Mouse (Mus musculus): Measurements from ENCODE around the gene Lmx1b. TPM values are rescaled to one million over a fixed set of nuclear protein-coding genes. Genes with fewer than 3 reads are reported as not detected.

Lmx1b gene
- polyA plus RNA-seq (2016; fragmentation: Nextera tagmentation; extraction: Ambion mirVana), result 2.5 and 7.7 TPM in 2 replicates

DNA sequence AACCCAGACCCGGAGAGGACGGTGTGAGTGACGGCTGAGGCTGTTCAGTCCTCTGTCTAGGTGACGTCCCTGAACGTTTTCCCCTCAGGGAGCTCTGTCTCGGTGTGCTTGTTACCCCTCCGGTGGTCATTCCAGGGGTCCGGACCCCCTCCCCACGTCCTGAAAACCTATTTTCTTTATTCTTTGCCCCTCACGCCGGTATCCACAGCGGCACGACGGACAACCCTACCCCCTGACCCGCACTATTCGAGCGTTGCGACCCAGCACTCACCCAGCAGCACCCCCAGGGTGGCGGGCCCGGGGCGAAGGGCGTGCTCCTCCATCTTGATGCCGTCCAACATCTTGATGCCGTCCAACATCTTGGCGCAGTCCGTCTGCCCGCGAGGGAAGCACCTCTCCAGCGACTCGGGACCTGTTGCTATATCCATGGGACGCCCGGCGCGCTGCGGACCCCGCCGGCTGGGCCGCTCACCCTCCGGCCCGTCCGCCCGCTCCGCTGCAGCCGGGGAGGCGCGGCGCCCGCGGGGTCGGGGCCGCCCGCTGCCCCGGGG lies at the start of gene Lmx1b:
Lmx1b (minus strand) TSS at position 341 of the 551 bp plus-strand sequence.
- peak within 1 kb of the TSS; percentile 57 for H3K4me3 ChIP-seq
- no peaks in the 10 kb centered on the region for H3K9me3 ChIP-seq
- 1% methylated on average over 53 of the region's 53 CpGs for WGBS
- H3K36me3 ChIP-seq, result no peaks in the 10 kb centered on the region
- peak within 1 kb of the TSS; percentile 85 for H3K27ac ChIP-seq
- DNase-seq (ENCODE audit: low spot score), result peak; percentile 44
- peaks cover 100% of the 10 kb centered on the region for H3K27me3 ChIP-seq (ENCODE audit: insufficient read depth, poor library complexity, severe bottlenecking)
- H3K4me1 ChIP-seq (replicated peaks), result peaks cover 85% of the 10 kb centered on the region

DNA sequence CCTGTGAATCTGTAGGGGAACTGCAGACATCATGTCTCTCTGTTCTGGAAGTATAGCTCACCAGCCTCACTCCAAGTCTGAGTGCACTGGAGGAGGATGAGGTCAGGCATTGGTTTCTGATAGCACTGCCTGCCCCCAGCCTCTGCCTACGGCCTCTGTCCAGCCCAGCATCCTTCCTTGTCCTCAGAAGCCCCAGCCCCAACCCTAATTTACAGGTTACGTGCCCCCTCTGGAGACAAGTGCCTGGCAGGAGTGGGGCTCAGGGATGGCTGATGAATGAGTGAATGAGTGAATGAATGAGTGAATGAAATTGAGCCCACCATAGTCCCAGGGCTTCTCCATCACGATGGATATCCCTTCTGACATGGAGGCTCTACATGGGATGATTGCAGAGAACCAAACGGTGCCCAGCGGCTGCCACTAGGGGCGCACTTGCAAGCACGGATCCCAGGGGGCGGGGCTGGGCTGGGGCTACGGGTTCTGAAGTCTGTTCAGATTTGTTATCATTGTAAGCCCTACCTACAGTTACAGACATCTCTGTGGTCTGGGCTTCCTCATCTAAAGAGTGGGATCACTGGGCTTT lies 49.7 kb upstream of the Lmx1b start:
- H3K9me3 ChIP-seq, result peaks cover 5% of the 10 kb centered on the region; the same call in 1 of the 2 replicates

DNA sequence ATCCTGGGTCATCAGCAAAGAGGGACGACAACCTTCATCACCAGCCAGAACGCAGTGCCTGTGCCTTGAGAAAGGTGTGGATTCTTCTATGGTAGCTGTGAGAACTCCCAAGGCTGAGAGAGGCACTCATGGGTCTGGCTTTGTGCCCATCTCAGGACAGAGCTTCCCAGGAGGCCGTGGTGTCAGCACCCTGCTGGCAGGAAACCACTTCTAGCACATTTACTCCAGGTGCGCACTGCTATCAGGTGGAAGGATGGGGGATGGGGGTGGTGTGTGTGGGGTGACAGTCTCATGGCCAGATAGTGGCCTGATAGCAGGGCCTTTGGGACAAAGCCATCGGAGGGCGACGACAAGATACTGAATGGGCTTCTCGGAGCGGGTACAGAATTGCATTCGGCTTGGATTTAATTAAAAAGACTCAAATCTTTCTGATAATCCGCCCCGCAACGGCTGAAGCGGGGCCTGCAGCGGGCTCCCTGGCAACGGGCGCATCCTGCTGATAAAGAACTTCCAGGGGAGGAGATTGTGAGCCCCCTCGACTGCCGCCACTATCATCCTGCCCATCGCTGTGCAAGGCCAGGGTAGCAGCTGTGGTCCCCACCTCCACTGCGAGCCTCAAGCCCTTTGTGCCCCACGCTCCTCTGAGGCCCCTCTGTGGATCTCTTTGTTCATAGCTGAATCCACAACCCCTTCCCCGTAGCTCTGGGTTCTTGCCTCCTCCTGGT lies 49.0 kb upstream of the Lmx1b start:
- 48% methylated on average over 23 of the region's 23 CpGs for WGBS
- Histone ChIP-seq H3K27ac (peak overlapping the region; percentile 66), H3K9me3 (peaks cover 5% of the 10 kb centered on the region; the same call in 1 of the 2 replicates), H3K4me1 (replicated peaks) (peaks cover 18% of the 10 kb centered on the region), H3K27me3 (ENCODE audit: insufficient read depth, poor library complexity, severe bottlenecking) (peaks cover 30% of the 10 kb centered on the region), H3K36me3 (no peaks in the 10 kb centered on the region), H3K4me3 (no peak overlapping the region)
- peak; percentile 8 for DNase-seq (ENCODE audit: low spot score)

More for the DNA sequence above, 49.7 kb upstream of the Lmx1b start:
- Histone ChIP-seq H3K4me1 (replicated peaks) (peaks cover 18% of the 10 kb centered on the region), H3K36me3 (no peaks in the 10 kb centered on the region), H3K27ac (peak overlapping the region; percentile 66), H3K27me3 (ENCODE audit: insufficient read depth, poor library complexity, severe bottlenecking) (peaks cover 30% of the 10 kb centered on the region), H3K4me3 (no peak overlapping the region)
- DNase-seq (ENCODE audit: low spot score), result peak; percentile 72
- WGBS, result 36% methylated on average over 9 of the region's 9 CpGs

DNA sequence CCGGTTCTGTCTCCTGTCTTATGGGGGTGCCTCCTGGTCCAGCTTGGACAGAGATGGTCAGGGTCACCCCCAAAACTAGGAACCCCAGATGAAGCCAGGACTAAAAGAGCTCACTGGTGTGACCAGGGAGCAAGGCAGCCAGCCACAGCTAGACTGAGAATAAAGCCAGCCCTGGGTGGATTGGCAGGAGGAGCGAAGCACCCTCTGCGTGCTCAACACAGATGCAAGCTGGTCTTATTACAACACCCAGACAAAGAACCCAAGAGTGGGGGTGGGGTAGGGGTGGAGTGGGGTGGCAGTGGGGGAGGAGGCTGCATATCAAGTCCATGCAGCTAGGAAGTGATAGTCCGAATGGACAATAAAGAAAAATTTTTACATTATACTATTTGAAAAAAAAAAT lies 43.3 kb upstream of the Lmx1b start:
- no peak for DNase-seq (ENCODE audit: low spot score)
- H3K27me3 ChIP-seq (ENCODE audit: insufficient read depth, poor library complexity, severe bottlenecking), result peaks cover 25% of the 10 kb centered on the region
- H3K36me3 ChIP-seq, result no peaks in the 10 kb centered on the region
- no peak overlapping the region for H3K4me3 ChIP-seq
- 64% methylated on average over 4 of the region's 4 CpGs for WGBS
- peaks cover 26% of the 10 kb centered on the region for H3K4me1 ChIP-seq (replicated peaks)
- H3K27ac ChIP-seq, result peak overlapping the region; percentile 14; the same call in 1 of the 2 replicates
- H3K9me3 ChIP-seq, result peaks cover 5% of the 10 kb centered on the region; the same call in 1 of the 2 replicates

DNA sequence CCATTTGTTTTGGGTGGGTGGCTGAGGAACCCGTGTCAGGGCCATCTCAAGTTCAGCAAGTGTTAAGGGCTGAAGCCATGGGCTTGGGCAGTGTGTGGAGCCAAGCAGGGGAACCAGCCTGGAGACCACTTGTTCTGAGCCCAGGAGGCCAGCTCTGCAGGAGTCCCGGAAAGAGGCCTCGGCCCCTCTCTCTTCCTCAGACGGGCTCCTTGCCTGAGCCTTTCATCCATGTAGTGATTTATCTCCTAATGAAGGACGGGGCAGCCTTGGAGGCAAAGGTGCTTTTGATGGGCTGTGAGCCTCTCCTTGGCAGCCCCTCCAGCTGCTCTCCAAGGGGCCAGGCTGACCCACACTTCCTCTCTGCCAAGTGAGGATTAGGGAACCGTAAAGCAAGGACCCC lies 42.8 kb upstream of the Lmx1b start:
- H3K4me1 ChIP-seq (replicated peaks), result peaks cover 24% of the 10 kb centered on the region
- no peak overlapping the region for H3K4me3 ChIP-seq
- peaks cover 20% of the 10 kb centered on the region for H3K27me3 ChIP-seq (ENCODE audit: insufficient read depth, poor library complexity, severe bottlenecking)
- H3K9me3 ChIP-seq, result peaks cover 5% of the 10 kb centered on the region; the same call in 1 of the 2 replicates
- peak overlapping the region; percentile 14; the same call in 1 of the 2 replicates for H3K27ac ChIP-seq
- no peak for DNase-seq (ENCODE audit: low spot score)
- H3K36me3 ChIP-seq, result no peaks in the 10 kb centered on the region
- 41% methylated on average over 6 of the region's 6 CpGs for WGBS

DNA sequence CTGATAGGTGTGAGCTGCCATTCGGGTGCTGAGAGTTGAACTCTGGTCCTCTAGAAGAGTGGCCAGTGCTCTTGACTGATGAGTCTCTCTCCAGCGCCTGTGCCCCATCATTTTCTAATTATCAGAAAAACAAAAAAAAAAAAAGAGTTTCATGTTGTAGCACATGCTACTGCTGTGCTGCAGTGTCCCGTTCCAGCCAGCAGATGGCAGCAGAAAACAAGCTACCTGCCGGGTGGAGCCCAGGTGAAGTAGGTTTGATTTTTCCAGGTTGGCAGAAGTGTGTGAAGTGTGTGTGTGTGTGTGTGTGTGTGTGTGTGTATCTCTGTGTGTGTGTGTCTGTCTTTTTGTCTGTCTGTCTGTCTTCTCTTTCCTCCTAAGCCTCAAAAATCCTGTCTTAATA lies 41.9 kb upstream of the Lmx1b start:
- H3K4me3 ChIP-seq, result no peak overlapping the region
- WGBS, result 11% methylated on average over 4 of the region's 4 CpGs
- peak; percentile 65 for DNase-seq (ENCODE audit: low spot score)
- H3K27me3 ChIP-seq (ENCODE audit: insufficient read depth, poor library complexity, severe bottlenecking), result peaks cover 18% of the 10 kb centered on the region
- peaks cover 4% of the 10 kb centered on the region; the same call in 1 of the 2 replicates for H3K9me3 ChIP-seq
- H3K27ac ChIP-seq, result no peak overlapping the region
- no peaks in the 10 kb centered on the region for H3K36me3 ChIP-seq
- H3K4me1 ChIP-seq (replicated peaks), result peaks cover 32% of the 10 kb centered on the region

DNA sequence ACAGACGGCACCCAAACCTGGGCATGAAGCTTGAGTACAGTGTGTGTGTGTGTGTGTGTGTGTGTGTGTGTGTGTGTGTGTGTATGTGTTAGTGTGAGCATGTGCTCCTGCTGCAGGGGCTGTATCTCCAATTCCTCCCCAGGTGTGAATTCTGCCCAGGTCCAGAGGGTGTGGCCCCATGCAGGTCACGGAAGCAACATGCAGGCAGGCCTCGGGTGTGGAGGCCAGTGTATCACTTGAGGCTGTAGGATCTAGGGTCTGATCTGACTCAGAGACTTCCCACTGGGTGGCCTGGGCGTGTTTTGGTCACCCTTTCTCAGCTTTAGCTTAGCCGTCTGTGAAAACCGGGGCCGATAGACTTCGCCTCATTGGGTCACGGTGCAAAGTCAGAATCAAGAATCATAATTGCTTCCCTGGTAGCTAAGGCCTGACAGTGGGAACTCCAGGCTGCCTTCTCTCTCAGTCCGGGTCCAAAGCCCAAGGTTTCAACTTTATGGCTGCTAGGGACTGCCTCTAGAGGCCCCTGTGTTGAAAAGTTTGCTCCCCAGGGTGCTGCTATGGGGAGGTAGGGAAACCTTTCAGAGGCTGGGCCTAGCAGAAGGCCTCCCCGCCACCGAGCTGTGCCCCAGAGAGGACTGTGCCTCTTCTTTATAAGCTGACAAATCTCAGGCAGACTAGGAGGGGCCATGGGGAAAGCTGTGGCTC lies 38.8 kb upstream of the Lmx1b start:
- H3K4me3 ChIP-seq, result no peak overlapping the region
- H3K4me1 ChIP-seq (replicated peaks), result peaks cover 35% of the 10 kb centered on the region
- no peaks in the 10 kb centered on the region for H3K36me3 ChIP-seq
- no peak overlapping the region for H3K27ac ChIP-seq
- 70% methylated on average over 12 of the region's 12 CpGs for WGBS
- peaks cover 18% of the 10 kb centered on the region for H3K27me3 ChIP-seq (ENCODE audit: insufficient read depth, poor library complexity, severe bottlenecking)
- no peaks in the 10 kb centered on the region for H3K9me3 ChIP-seq
- no peak for DNase-seq (ENCODE audit: low spot score)

DNA sequence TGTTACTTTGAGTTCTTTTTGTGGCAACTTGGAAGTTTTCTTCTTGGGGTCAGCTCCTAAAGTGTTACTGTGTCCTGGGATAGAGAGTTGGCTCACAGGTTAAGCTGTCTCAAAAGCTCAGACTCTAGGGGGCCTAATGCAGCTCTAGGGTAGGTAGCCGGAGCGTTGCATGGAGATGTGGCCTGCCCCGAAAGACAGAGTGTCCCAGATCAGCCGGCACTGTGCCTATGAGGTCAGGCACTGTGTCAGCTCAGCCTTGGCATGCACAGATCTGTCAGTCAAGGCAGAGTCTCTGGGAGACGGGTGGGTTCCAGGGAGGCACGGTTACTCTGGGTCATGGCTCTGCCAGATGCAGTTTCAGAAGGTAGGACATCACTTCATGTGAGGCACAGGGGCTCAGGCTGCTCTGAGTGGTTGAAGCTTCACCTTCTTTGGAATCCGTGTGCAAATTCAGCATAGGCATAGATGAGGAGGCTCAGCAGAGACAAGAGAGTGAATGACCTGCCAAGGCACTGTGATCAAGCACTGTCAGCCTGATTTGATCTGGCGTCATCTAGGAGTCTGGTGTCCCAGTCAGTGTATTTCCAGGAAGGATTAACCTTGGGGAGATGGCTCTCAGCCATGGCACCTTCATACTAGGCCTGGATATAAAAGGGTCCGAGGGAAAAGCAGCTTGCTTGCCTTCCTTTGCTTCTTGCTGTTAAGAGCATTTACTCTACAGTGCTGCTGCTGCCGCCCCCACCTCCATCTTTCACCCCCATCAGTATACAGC lies 32.6 kb upstream of the Lmx1b start:
- no peaks in the 10 kb centered on the region for H3K9me3 ChIP-seq
- no peak overlapping the region for H3K27ac ChIP-seq
- DNase-seq (ENCODE audit: low spot score), result no peak
- WGBS, result 83% methylated on average over 10 of the region's 10 CpGs
- peaks cover 15% of the 10 kb centered on the region for H3K4me1 ChIP-seq (replicated peaks)
- peaks cover 26% of the 10 kb centered on the region for H3K27me3 ChIP-seq (ENCODE audit: insufficient read depth, poor library complexity, severe bottlenecking)
- H3K36me3 ChIP-seq, result no peaks in the 10 kb centered on the region
- H3K4me3 ChIP-seq, result no peak overlapping the region

DNA sequence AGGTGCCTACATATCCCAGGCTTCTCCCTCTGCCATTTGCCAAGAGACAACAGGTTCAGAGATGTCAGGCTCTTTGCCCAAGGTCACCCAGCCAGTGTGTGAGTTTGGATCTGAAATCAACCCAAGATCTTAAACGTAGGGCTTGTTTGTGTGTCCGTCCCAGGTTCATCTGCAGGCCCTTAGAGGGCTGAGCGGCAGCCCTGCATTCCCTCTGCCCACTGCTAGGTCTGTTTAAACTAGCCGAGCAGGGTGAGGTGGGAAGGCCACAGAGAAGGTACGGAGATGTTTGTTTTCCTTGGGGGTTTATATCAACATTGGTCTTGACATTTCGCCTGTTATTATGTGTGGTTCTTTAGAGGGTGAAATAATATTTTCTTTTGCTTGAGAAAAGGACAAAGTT lies 28.4 kb upstream of the Lmx1b start:
- H3K4me1 ChIP-seq (replicated peaks), result peaks cover 35% of the 10 kb centered on the region
- H3K36me3 ChIP-seq, result no peaks in the 10 kb centered on the region
- H3K27me3 ChIP-seq (ENCODE audit: insufficient read depth, poor library complexity, severe bottlenecking), result peaks cover 35% of the 10 kb centered on the region
- no peak for DNase-seq (ENCODE audit: low spot score)
- no peaks in the 10 kb centered on the region for H3K9me3 ChIP-seq
- H3K27ac ChIP-seq, result no peak overlapping the region
- no peak overlapping the region for H3K4me3 ChIP-seq
- 62% methylated on average over 6 of the region's 6 CpGs for WGBS

DNA sequence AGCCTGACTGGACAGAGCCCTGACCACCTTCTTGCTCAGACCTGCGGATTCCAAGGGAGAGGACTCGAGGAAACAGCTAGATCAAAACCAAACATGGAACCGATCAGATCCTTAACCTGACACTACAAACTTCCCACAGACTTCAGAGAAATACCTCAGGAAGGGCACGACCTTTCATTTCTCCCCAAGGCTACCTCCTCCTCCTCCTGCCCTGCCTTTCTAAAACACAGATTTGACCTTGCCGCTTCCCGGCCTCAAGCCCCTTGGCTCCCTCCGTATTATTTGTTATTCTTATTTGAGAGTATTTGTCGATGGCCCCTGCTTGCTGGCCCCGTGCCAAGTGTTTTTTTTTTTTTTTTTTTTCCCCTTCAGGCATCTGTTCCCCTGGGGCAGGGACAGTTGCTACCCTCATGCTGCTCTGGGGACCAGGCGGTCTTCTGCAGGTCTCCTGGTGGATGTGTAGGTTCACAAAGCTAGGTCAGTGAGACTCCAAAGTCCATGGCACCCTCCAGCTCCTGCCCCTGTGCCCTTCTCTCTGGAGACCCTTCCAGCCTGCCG lies 26.2 kb upstream of the Lmx1b start:
- Histone ChIP-seq H3K27me3 (ENCODE audit: insufficient read depth, poor library complexity, severe bottlenecking) (peaks cover 23% of the 10 kb centered on the region), H3K9me3 (no peaks in the 10 kb centered on the region), H3K4me3 (no peak overlapping the region), H3K27ac (no peak overlapping the region), H3K4me1 (replicated peaks) (peaks cover 35% of the 10 kb centered on the region), H3K36me3 (no peaks in the 10 kb centered on the region)
- WGBS, result 45% methylated on average over 11 of the region's 11 CpGs
- DNase-seq (ENCODE audit: low spot score), result no peak

DNA sequence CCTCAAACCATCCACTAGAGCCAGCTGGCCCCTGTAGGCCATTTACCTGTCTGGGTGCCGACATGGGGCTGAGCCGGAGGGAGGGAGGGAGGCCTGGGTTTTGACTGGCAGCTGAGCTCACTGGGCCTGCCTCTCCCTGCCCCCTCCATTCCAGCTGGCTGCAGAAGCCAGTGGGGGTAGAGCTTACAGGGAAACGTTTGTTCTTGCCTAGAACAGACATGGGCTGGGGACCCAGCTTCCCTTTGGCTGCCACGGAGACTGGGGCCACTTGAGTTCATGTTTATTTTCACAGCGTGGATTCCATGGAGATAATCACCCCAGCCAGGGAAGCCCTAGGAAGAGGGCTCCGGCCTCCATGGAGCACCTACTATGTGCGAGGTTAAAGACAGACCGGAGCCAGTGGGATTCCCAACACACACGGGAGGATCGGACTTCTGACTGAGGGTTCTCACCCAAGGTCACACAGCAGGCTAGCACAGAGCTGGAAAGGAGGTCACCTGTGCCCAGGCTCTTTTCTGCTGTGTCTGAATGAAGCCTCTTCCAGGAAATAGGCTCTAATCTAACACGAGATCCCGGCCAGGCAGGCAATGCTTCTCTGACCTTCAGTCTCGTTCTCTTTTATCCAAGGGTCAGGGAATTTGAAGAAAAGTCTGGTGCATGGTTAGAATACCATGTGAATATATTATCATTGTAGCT lies 25.2 kb upstream of the Lmx1b start:
- DNase-seq (ENCODE audit: low spot score), result peak; percentile 42
- WGBS, result 26% methylated on average over 13 of the region's 13 CpGs
- Histone ChIP-seq H3K4me1 (replicated peaks) (peaks cover 35% of the 10 kb centered on the region), H3K9me3 (no peaks in the 10 kb centered on the region), H3K4me3 (no peak overlapping the region), H3K27me3 (ENCODE audit: insufficient read depth, poor library complexity, severe bottlenecking) (peaks cover 29% of the 10 kb centered on the region), H3K36me3 (no peaks in the 10 kb centered on the region), H3K27ac (peak overlapping the region; percentile 35)

Data from hindbrain, embryonic 10.5 days (tissue).